Mouse (Mus musculus) layer of hippocampus, adult 2 months (tissue): ENCODE results near the gene Atg9b. TPM values are rescaled to one million over a fixed set of nuclear protein-coding genes. Genes with fewer than 3 reads are reported as not detected.

Experiments used
- DNase-seq, 2 experiments: peaks; one replicate each; pipeline ENCODE4 v3.0.0; 2022; ENCODE audit warnings: low spot score in 2 of 2
- H3K27ac ChIP-seq: fragments of 200-600 bp; 2 replicates; pipeline ENCODE4 v1.8.1; 2022
- H3K4me3 ChIP-seq: fragments of 200-600 bp; 2 replicates; pipeline ENCODE4 v1.8.1; 2022; ENCODE audit warnings: mild to moderate bottlenecking
- CTCF ChIP-seq: fragments of 200-600 bp; conservative IDR thresholded peaks from 2 replicates; pipeline ENCODE4 v1.8.1; 2022; ENCODE audit warnings: antibody characterized with exemption, mild to moderate bottlenecking, moderate library complexity
- total RNA-seq, 2 experiments: library from RNA; stranded (reverse); gene quantifications; 2 replicates each; pipeline ENCODE4 v1.2.3; 2021

The Atg9b gene
- total RNA-seq, 2 experiments from 2014 or later = 3.0 to 3.2 TPM

DNA sequence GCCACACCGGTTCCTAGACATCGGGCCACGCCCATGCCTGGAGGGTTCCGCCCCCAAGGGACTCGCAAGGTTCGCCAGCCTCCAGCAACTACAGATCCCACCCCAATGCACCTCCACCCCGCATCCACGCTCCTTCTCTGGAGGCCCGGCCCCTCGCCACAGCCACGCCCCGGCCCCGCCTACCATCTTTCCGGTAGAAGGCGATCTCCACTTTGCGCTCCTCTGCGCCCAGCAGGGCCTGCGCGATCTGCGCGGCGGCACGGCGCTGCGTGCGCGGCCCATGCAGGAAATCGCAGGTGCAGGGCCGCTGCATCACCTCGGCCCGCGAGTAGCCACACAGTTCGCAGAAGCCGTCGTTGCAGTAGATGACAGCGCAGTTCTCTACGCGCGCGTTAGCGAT is 43.8 kb downstream of the Atg9b start:
- no peak for TF ChIP-seq CTCF
- Histone ChIP-seq H3K27ac (no peak overlapping the region), H3K4me3 (peak overlapping the region; percentile 60)
- peak; percentile 62 to 63 for DNase-seq

DNA sequence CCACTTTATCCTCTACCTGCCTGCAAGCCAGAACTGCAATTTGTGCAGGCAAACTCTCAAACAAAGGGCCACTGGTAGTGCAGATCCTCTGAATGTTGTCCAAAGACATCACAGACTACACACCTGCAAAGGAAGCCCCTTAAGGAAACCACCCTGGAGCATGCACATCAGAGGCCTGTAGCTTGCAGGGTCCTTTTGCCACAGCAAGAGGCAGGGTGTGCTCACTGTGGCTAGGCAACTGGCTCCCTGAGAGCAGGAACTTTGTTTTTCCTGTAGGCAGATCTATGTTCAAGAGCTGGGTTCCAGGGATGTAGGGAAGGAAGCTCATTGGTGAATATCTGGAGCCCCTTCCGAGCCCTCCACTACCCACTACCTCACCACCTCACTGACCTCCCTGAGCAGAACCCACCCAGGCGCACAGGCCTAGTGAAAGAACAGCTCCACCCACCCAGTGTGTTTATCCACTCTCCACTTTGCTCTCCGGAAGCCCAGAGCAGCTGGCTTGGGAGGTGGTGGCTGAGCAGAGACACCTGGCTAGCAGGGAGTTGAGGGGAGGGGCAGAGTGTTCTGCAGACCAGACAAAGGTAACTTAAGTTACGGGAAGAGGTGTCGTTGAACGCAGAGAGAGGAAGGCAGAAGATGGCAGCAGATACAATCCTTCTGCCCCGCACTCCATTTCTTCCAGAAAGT is 44.6 kb downstream of the Atg9b start:
- no peak for TF ChIP-seq CTCF
- Histone ChIP-seq H3K27ac (no peak overlapping the region), H3K4me3 (no peak overlapping the region)
- no peak for DNase-seq

DNA sequence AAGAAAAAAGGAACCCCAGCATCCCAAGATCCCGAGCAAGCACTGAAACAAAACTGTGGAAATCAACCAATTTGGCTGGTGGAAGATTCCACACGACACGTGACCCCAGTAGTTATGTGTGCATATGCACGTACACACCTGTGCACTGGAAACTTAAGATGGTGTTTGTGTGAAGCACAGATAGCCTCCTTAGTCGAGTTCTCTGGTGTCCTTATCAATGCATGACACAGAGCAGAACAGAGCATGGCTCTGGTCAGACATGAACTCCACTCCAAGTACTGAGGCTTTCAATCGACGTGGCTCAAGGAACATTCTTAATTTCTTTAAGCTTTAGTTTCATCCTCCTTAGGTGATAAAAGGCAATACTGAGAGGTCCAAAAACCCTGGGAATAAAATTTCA is 45.6 kb downstream of the Atg9b start:
- H3K4me3 ChIP-seq = no peak overlapping the region
- DNase-seq = no peak
- no peak for TF ChIP-seq CTCF
- no peak overlapping the region for H3K27ac ChIP-seq

DNA sequence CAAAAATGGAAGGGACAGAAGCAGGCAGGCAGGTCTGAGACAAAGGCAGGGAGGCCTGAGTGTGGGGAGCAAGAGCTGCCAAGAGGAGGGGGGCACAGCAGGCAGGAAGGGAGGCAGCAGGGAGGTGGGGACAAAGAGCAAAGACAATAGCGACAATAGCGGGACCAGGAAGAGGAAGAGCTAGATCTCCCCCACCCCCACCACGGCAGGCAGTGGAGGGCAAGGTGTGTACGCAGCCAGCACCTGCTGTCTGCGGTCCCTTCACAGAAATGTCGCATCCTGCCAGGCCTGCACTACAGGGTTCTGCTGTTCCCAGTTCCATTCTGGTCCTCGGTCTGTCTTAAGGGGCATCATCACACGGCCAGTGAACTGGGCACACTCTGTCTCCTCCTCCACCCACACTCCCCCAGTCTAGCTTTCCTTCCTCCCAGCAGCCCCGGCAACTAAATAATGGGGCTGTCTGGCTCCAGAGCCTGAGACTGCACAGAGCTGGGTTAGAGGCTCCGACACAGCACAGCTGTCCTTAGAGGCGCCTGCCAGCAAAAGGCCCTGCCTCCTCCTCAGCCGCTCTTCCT is 47.4 kb downstream of the Atg9b start:
- 0 out of 2 replicates have a peak overlapping the region, but pooled peaks have one; percentile 28 for H3K27ac ChIP-seq
- no peak overlapping the region for H3K4me3 ChIP-seq
- TF ChIP-seq CTCF = no peak
- DNase-seq = no peak

DNA sequence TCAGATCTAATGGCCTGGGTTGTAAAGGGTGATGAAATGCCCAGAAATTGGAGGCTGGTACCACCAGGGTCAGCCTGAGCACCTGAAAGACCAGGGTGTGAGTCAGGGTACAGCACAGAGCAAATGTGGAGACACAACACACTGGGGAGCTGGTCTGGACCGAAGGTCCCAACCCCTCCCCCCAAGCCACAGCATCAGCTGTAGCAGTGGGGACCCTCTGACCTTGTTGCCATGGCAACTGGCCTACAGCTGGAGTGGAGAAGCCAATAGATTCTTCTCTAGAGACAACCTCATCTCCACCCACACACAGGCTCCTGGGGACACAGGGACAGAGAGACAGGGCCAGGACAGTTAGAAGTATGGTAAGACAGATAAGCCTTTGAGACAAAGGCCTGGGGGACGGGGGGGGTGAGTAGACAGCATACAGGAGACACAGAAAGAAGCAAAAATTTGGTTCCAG is 47.9 kb downstream of the Atg9b start:
- DNase-seq = no peak
- no peak overlapping the region for H3K4me3 ChIP-seq
- no peak for TF ChIP-seq CTCF
- no peak overlapping the region for H3K27ac ChIP-seq

DNA sequence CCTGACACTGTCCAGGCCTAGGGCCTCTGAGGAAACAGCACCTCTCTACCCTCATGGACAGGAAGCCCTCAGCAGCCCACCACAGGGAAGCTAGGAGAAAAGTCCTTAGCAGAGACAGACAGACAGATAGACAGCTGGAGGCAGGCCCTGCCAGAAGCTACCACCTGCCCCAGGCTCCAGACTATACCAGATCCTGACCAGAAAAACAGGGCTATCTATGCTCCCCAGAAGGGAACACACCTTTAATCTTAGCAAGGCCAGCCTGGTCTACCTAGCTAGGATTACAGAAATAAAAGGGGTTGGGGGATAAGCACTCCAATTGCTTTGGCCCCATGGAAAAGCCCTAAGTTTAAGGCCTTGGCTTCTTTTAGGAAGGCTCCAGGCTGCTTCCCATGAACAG is 48.6 kb downstream of the Atg9b start:
- no peak overlapping the region for H3K4me3 ChIP-seq
- H3K27ac ChIP-seq = no peak overlapping the region

DNA sequence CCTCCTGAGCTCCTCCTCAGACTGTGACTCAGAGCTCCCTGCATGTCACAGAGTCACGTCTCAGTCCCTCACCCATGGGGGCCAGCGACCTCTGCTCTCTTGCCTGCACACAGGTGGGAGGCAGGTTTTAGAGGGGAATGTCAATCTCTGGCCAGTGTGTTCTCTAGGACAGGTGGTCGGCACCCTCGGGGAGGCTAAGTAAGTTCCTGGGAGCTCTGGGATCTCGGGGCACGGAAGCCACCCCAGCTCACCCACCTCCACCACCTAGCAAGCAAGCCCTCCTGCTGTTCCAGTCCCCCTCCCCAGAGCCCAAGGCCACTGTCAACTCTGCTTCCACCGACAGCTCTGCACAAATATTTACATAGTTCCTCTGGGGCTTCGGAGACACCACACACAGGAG is 49.0 kb downstream of the Atg9b start:
- Histone ChIP-seq H3K4me3 (no peak overlapping the region), H3K27ac (no peak overlapping the region)
- TF ChIP-seq CTCF = no peak
- DNase-seq = no peak

More for the DNA sequence above, 48.6 kb downstream of the Atg9b start:
- TF ChIP-seq CTCF = no peak
- DNase-seq = no peak

DNA sequence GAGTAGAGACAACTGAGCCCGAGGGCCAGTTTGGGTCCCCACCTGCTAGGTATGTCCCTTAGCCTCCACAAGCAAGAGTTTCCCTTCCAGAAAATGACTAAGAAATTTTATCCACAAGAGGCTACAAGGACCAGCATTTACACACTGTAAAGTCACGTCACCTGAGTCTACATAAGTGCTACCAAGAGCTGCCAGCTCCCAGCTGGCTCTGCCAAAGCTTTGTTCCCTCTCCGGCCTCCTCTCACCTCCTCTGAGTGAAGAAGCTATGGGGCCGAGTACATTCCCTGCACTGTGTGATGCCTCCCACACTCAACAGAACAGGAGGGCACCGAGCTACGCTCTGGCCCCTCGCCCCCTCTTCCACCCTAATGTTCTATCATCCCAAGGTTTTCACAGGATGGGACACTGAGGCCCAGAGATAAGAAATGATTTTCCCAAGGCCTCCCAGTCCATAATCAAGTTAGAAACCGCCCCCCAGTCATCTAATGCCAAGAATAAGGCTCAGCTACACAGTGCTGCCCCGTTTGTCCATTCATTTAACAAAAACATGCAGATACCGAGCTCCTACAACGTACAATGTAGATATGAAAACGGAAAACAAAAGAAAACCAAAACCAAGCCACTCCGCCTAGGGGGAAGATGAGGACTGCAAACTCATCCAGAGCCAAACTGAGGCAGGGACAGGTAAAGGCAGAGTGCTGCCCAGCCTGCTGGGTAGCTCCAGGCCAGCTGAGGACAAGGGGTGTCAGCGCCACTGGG is 49.6 kb downstream of the Atg9b start:
- DNase-seq = no peak
- H3K27ac ChIP-seq = no peak overlapping the region

DNA sequence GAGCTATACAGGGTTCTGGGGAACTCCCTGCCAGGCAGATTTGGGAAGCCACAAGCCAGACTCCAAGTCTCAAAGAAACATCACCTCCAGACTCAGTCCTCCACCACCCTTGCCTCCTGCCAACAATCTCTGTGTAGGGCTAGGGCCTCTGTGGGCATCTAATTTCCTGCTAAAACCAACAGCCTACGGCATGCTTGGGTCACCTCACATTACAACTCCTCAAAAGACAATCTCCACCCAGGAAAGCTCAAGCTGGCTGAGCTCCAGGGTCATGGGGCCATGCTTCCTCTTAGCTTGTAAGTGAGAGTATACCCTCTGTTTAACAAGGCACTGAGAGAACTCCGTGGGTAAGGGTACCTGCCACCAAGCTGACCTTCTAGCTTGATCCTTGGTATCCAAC is 54.1 kb downstream of the Atg9b start:
- no peak for DNase-seq
- Histone ChIP-seq H3K27ac (no peak overlapping the region), H3K4me3 (no peak overlapping the region)
- TF ChIP-seq CTCF = no peak

More for the DNA sequence above, 49.6 kb downstream of the Atg9b start:
- no peak overlapping the region for H3K4me3 ChIP-seq
- no peak for TF ChIP-seq CTCF

DNA sequence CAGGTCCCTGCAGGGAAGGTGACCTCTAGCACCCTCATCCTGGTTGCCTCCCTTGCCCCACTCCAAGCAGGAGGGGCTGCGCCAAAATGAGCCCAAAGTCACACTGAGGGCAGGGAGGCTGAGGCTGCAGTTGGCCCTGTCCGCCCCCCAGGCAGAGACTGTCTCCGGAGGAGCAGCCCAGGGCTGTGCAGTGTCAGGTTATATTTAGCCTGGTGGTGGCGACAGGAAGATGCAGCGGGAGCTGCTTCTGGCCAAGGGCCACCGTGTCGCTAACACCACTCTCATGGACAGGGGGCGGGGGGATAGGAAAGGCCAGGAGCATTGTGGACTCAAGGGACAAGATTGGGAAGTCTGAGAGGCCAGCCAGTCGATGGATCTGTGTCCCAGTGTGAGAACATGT is 54.6 kb downstream of the Atg9b start:
- no peak overlapping the region for H3K4me3 ChIP-seq
- no peak overlapping the region for H3K27ac ChIP-seq
- no peak for DNase-seq
- no peak; the same call in 1 of the 2 replicates for TF ChIP-seq CTCF

DNA sequence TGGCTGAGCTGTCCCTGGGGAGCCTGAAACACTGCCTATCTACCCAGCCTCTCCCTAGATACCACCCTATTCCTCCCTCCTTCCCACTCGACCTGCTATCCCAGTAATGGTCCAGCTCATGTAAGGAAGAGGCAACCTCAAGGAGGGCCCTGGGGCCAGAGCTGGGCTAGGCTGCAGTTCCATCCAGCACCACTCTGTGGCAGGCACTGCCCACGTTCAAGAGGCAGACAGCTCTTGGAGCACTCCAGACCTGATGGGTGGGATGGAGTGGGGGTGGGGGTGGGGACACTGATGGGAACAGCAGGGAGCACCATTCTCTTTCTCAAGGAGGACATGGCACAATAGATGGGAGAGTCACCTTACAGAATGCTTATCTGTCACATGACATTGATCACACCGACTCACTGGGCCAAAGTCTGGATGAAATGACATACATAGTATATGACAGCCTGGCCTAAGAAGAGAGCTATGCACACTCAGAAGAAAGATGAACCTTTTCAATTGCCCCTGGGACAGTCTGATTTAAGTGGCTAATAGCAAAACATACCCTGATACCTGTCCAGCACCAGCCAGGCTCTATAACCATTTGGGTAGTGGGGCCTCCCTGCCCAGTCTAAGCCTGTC is 55.9 kb downstream of the Atg9b start:
- Histone ChIP-seq H3K4me3 (no peak overlapping the region), H3K27ac (no peak overlapping the region)
- DNase-seq = peak; percentile 50 to 53
- TF ChIP-seq CTCF = peak; percentile 86

DNA sequence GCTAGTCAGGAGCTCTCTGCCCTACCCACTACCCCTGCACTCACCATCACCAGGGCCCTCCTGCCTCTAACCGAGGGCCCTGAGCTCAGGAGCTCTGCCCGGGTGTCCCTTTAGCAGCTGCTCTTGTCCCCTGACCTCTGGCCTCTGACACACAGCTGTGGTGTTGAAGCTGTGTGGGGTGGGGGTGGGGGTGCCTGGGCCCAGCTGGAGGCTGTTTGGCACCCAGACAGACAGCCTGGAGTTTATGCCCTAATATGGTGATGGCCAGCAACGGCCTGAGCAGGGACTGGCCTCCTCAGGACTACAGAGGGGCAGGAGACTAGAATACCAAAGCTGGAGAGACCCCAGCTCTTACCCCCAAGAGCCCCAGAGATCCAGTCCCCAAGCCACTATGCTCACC is 57.2 kb downstream of the Atg9b start:
- DNase-seq = no peak
- TF ChIP-seq CTCF = no peak
- H3K27ac ChIP-seq = no peak overlapping the region
- H3K4me3 ChIP-seq = no peak overlapping the region

Other genes starting within 250 kb of the Atg9b start
- gene Nupl2, start 227.2 kb downstream of the Atg9b start, total RNA-seq = 10 to 100 TPM; 10.7 to 11.7 TPM
- gene Kcnh2, start 40.5 kb downstream of the Atg9b start, total RNA-seq = 10 to 100 TPM; 21.7 to 23.6 TPM
- gene Nos3, start 27.3 kb downstream of the Atg9b start, total RNA-seq = 1 to 10 TPM; 6.6 to 7.8 TPM
- 10 to 100 TPM; 50.8 to 57.0 TPM for gene Abcb8, start 1.5 kb upstream of the Atg9b start, total RNA-seq
- gene Asic3, start 21.2 kb upstream of the Atg9b start, total RNA-seq = under 1 TPM; 0.20 to 0.39 TPM
- 100 to 1,000 TPM; 118 to 136 TPM for gene Cdk5, start 31.4 kb upstream of the Atg9b start, total RNA-seq
- 10 to 100 TPM; 32.5 to 37.6 TPM for gene Slc4a2, start 31.7 kb upstream of the Atg9b start, total RNA-seq
- 100 to 1,000 TPM; 127 to 130 TPM for gene Fastk, start 53.1 kb upstream of the Atg9b start, total RNA-seq
- gene Tmub1, start 55.7 kb upstream of the Atg9b start, total RNA-seq = 10 to 100 TPM; 22.2 to 22.5 TPM
- gene Agap3, start 60.0 kb upstream of the Atg9b start, total RNA-seq = 100 to 1,000 TPM; 651 to 655 TPM
- gene Gbx1, start 135.1 kb upstream of the Atg9b start, total RNA-seq = under 1 TPM in 1 of 2 experiments, not detected in 1; 0.10 TPM
- gene Asb10, start 148.8 kb upstream of the Atg9b start, total RNA-seq = under 1 TPM in 1 of 2 experiments, not detected in 1; 0.31 TPM
- gene 4931409K22Rik, start 164.7 kb upstream of the Atg9b start, total RNA-seq = not detected
- gene Abcf2, start 185.3 kb upstream of the Atg9b start, total RNA-seq = 10 to 100 TPM; 75.9 to 81.4 TPM
- gene Chpf2, start 194.6 kb upstream of the Atg9b start, total RNA-seq = 10 to 100 TPM; 63.6 to 66.7 TPM
- gene Smarcd3, start 232.3 kb upstream of the Atg9b start, total RNA-seq = 10 to 100 TPM; 88.7 to 90.9 TPM